Mouse (Mus musculus) E14TG2a.4 (cell line): ENCODE results near the gene Col11a1.

Source experiments
- H3K27me3 ChIP-seq: 2 replicates; pipeline ENCODE4 v1.6.1; 2014; ENCODE audit warnings: low read length, control low read depth; ENCODE audit not compliant: insufficient read depth
- H3K36me3 ChIP-seq: 2 replicates; pipeline ENCODE4 v1.6.1; 2014; ENCODE audit warnings: low read length, control low read depth; ENCODE audit not compliant: insufficient read depth
- H3K4me1 ChIP-seq: replicated peaks from 2 replicates; pipeline ENCODE4 v1.6.1; 2014; ENCODE audit warnings: low read depth, low read length, control low read depth
- H3K4me3 ChIP-seq: replicated peaks from 2 replicates; pipeline ENCODE4 v1.5.1; 2014; ENCODE audit warnings: mild to moderate bottlenecking, low read length
- H3K9me3 ChIP-seq: 2 replicates; pipeline ENCODE4 v1.6.1; 2014; ENCODE audit warnings: low read length, control low read depth
- CTCF ChIP-seq: conservative IDR thresholded peaks from 2 replicates; pipeline ENCODE4 v1.5.1; 2014; ENCODE audit warnings: low read length
- NANOG ChIP-seq: IDR thresholded peaks from 2 replicates; pipeline ENCODE4 v1.6.1; 2014; ENCODE audit warnings: borderline replicate concordance, low read length, mixed read lengths
- POU5F1 ChIP-seq: IDR thresholded peaks from 2 replicates; pipeline ENCODE4 v1.6.1; 2014; ENCODE audit warnings: low read length, borderline replicate concordance

The Col11a1 gene

GRCm38 (mm10) chr3:114029971-114030635 is at the start of gene Col11a1:
Gene Col11a1, plus strand, starts transcription at chr3:114030540.
- H3K27me3 ChIP-seq = peaks cover 13% of the 10 kb centered on the region
- peaks cover 20% of the 10 kb centered on the region; the same call in 1 of the 2 replicates for H3K4me1 ChIP-seq
- H3K9me3 ChIP-seq = no peaks in the 10 kb centered on the region
- TF ChIP-seq CTCF (no peak), POU5F1 (no peak), NANOG (no peak)
- no peaks in the 10 kb centered on the region for H3K36me3 ChIP-seq
- peak within 1 kb of the TSS; percentile 76 for H3K4me3 ChIP-seq

- Histone ChIP-seq H3K4me1 (no peaks in the 10 kb centered on the region), H3K36me3 (no peaks in the 10 kb centered on the region), H3K9me3 (no peaks in the 10 kb centered on the region), H3K4me3 (no peak overlapping the region), H3K27me3 (no peaks in the 10 kb centered on the region)
- no peak for TF ChIP-seq POU5F1
- no peak for TF ChIP-seq NANOG
- no peak for TF ChIP-seq CTCF
Measured at GRCm38 (mm10) chr3:113990936-113991335, 39.4 kb upstream of the Col11a1 start.

DNA sequence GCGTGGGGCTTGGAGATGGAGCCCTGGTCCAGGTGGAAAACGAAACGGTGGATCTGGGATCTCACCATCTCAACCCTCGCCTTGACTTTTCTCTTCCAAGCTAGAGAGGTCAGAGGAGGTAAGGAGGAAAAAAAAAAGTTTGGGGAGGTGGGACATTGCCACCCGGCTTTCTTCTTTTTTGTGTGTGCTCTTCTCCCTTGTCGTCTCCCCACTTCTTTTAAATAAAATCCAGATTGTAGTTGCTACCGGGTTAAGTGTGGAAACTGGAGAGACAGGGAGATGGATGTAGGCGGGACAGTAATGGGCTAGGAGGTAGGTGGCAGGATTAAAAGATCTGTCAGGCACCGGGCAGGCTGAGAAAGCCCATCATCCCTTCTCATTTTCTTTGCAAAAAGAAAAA is 546 bp downstream of the Col11a1 start:
- peaks cover 20% of the 10 kb centered on the region; the same call in 1 of the 2 replicates for H3K4me1 ChIP-seq
- H3K9me3 ChIP-seq = no peaks in the 10 kb centered on the region
- H3K36me3 ChIP-seq = no peaks in the 10 kb centered on the region
- H3K4me3 ChIP-seq = peak overlapping the region; percentile 76
- peaks cover 13% of the 10 kb centered on the region for H3K27me3 ChIP-seq
- TF ChIP-seq NANOG (no peak), POU5F1 (no peak), CTCF (no peak)

- 0 out of 2 replicates have a peak overlapping the region, but pooled peaks have one; percentile 35 for H3K4me3 ChIP-seq
- no peaks in the 10 kb centered on the region for H3K9me3 ChIP-seq
- H3K4me1 ChIP-seq = peaks cover 20% of the 10 kb centered on the region; the same call in 1 of the 2 replicates
- no peaks in the 10 kb centered on the region for H3K36me3 ChIP-seq
- no peak for TF ChIP-seq NANOG
- no peak for TF ChIP-seq CTCF
- no peak for TF ChIP-seq POU5F1
- H3K27me3 ChIP-seq = peaks cover 13% of the 10 kb centered on the region
Measured at GRCm38 (mm10) chr3:114031351-114032213, 1.2 kb downstream of the Col11a1 start.

DNA sequence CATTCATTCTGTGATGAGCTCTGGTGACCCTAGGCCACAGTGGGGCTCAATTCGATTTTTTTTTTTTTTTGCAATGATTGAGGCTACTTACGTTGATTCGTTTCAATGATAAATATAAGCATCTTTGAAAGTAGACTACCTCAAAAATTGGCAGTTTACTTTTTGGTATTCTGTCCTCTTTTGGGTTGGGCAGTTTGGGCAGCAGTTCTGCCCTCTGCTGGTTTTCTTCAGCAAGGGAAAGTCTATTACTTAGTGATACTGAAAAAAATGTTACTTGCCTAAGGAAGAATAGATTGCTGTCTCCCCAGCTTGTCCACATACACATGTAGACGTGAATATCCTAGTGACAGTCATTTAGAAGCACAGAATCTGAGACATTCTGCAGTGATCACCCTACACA is 2.0 kb downstream of the Col11a1 start:
- H3K4me3 ChIP-seq = no peak overlapping the region
- TF ChIP-seq POU5F1 (no peak), NANOG (no peak), CTCF (peak; percentile 23)
- H3K27me3 ChIP-seq = peaks cover 13% of the 10 kb centered on the region
- H3K36me3 ChIP-seq = no peaks in the 10 kb centered on the region
- H3K4me1 ChIP-seq = peaks cover 20% of the 10 kb centered on the region; the same call in 1 of the 2 replicates
- H3K9me3 ChIP-seq = no peaks in the 10 kb centered on the region

DNA sequence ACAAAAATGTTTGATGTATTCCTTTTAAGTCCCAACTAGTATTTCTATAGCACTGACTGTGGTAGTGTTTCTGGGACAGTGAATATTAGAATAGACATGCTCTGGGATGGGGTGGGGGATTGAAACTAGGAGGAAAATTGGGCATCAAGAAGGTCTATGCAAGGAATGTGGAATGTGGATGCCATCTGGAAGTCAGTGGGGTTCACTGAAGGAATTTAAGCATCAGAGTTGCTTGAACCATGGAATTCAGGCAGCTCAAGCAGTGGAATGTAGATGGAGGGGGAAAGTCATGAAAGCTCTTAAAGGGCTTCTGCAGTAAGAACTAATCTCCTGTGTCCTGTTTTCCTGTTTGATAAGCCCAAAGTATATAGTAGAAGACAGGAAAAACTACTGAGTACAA is 22.1 kb downstream of the Col11a1 start:
- H3K27me3 ChIP-seq = no peaks in the 10 kb centered on the region

DNA sequence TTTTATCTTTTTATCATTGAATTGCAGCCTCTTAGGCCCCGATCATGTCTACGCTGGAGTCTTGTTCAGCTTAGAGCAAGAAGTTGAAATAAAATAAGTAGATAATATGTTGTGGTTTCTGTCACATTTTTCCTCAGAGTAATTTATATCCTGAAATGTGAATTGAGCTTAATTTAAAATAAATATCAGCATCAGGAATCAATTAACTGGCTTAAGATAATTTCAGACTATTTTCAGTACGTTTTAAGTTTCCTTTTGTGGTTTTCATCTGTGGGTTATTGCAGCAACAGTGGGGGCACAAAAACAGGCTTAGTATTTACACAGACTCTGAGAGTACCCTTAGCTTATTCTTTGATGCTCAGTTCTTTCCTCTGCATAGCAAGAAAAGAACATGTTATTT is 23.2 kb downstream of the Col11a1 start:
- no peaks in the 10 kb centered on the region for H3K36me3 ChIP-seq
- H3K9me3 ChIP-seq = no peaks in the 10 kb centered on the region
- no peaks in the 10 kb centered on the region for H3K4me1 ChIP-seq
- H3K4me3 ChIP-seq = no peak overlapping the region
- no peaks in the 10 kb centered on the region for H3K27me3 ChIP-seq
- TF ChIP-seq CTCF = no peak
- no peak for TF ChIP-seq NANOG
- no peak for TF ChIP-seq POU5F1

More for the DNA sequence above, 22.1 kb downstream of the Col11a1 start:
- no peaks in the 10 kb centered on the region for H3K9me3 ChIP-seq
- H3K4me3 ChIP-seq = no peak overlapping the region
- H3K4me1 ChIP-seq = no peaks in the 10 kb centered on the region
- TF ChIP-seq CTCF (no peak), POU5F1 (no peak), NANOG (no peak)
- no peaks in the 10 kb centered on the region for H3K36me3 ChIP-seq

- H3K9me3 ChIP-seq = no peaks in the 10 kb centered on the region
- H3K27me3 ChIP-seq = no peaks in the 10 kb centered on the region
- TF ChIP-seq NANOG (no peak), POU5F1 (no peak), CTCF (no peak)
- H3K4me1 ChIP-seq = no peaks in the 10 kb centered on the region
- no peak overlapping the region for H3K4me3 ChIP-seq
- H3K36me3 ChIP-seq = no peaks in the 10 kb centered on the region
Measured at GRCm38 (mm10) chr3:114065123-114065522, 34.8 kb downstream of the Col11a1 start.
